Mouse (Mus musculus): ENCODE measurements around the gene Ube2h. TPM values are rescaled to one million over a fixed set of nuclear protein-coding genes. Genes with fewer than 3 reads are reported as not detected.

Ube2h gene
- polyA plus RNA-seq, 1 experiment from 2014 or later, result 47.9 TPM

DNA sequence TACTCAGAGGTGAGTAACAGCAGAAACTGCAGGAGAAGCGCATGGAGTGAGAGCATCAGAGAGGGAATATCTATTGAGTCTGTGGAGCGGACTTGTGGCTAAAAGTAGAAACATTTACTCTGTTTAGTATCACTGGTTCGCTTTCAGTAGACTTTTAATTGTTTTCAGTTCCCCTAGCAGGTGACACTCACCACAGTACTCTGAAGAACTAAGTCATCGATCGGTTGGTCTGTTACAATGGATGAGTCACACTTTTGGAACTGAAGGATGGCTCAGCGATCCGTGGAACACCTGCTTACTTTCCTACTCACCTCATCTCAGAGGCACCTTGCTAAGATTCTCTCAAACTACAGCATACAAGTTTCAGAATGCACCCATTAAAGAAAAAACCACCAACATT, 64.2 kb downstream of the Ube2h start:
- no peak for ATAC-seq (ENCODE audit: low FRiP score)
- no peaks in the 10 kb centered on the region for H3K9me3 ChIP-seq (replicated peaks)
- no peak overlapping the region for H3K4me3 ChIP-seq (replicated peaks)
- peaks cover 8% of the 10 kb centered on the region for H3K36me3 ChIP-seq
- WGBS, result 95% methylated on average over 7 of the region's 7 CpGs
- no peak overlapping the region for H3K4me2 ChIP-seq
- H3K27me3 ChIP-seq (replicated peaks), result no peaks in the 10 kb centered on the region
- H3K27ac ChIP-seq (replicated peaks), result no peak overlapping the region
- H3K4me1 ChIP-seq, result no peaks in the 10 kb centered on the region
- H3K9ac ChIP-seq (replicated peaks), result no peak overlapping the region

DNA sequence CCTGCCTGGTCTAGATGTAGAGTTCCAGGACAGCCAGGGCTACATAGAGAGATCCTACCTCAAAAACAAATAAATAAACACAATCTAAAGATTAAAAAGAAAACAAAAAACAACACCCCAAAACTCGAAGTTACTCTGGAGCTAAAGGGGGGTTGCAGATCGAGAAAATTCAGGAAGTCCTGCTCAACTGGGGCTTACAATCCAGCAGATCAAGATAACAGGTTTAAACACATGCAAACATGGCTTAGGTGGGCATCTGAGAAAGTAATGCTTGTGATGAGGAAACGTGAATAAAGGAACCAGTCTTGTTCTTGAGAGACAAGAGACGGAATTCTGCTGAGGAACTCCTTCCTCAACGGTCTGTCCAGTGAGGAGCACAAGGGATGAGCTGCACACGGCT, 65.1 kb downstream of the Ube2h start:
- WGBS, result 84% methylated on average over 6 of the region's 6 CpGs
- H3K4me1 ChIP-seq, result no peaks in the 10 kb centered on the region
- no peak overlapping the region for H3K4me3 ChIP-seq (replicated peaks)
- H3K27me3 ChIP-seq (replicated peaks), result no peaks in the 10 kb centered on the region
- no peak overlapping the region for H3K4me2 ChIP-seq
- no peak for ATAC-seq (ENCODE audit: low FRiP score)
- no peaks in the 10 kb centered on the region for H3K9me3 ChIP-seq (replicated peaks)
- no peak overlapping the region for H3K27ac ChIP-seq (replicated peaks)
- no peak overlapping the region for H3K9ac ChIP-seq (replicated peaks)
- peaks cover 8% of the 10 kb centered on the region for H3K36me3 ChIP-seq

DNA sequence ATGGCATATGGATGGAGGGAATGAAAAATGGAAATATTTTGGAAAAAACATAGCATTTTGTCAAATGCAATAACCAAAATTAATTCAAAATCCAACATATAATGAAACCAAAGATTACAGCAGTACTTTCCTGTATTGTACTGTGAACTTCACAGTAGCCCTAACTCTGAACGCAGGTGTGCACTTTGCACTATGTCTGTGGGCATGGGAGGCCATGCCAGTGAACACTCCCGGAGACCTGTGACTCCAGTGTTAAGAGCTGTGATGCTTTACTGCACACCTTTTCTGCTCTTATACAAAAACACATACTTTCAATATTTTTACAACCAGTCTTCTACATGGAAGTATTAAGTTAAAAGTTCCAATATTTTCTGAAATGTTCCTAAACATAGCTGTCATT, 66.3 kb downstream of the Ube2h start:
- WGBS, result 95% methylated on average over 2 of the region's 2 CpGs
- Histone ChIP-seq H3K9ac (replicated peaks) (no peak overlapping the region), H3K4me3 (replicated peaks) (no peak overlapping the region), H3K27ac (replicated peaks) (no peak overlapping the region), H3K27me3 (replicated peaks) (no peaks in the 10 kb centered on the region), H3K4me1 (no peaks in the 10 kb centered on the region), H3K4me2 (no peak overlapping the region), H3K36me3 (peaks cover 8% of the 10 kb centered on the region), H3K9me3 (replicated peaks) (no peaks in the 10 kb centered on the region)
- ATAC-seq (ENCODE audit: low FRiP score), result no peak

- H3K27me3 ChIP-seq (replicated peaks), result no peaks in the 10 kb centered on the region
- H3K27ac ChIP-seq (replicated peaks), result no peak overlapping the region
- no peaks in the 10 kb centered on the region for H3K4me1 ChIP-seq
- H3K36me3 ChIP-seq, result peaks cover 8% of the 10 kb centered on the region
- H3K9me3 ChIP-seq (replicated peaks), result no peaks in the 10 kb centered on the region
- no peak overlapping the region for H3K4me3 ChIP-seq (replicated peaks)
- WGBS, result 100% methylated on average over 1 of the region's 1 CpGs
- no peak overlapping the region for H3K9ac ChIP-seq (replicated peaks)
- no peak overlapping the region for H3K4me2 ChIP-seq
- no peak for ATAC-seq (ENCODE audit: low FRiP score)
These were observed 67.8 kb downstream of the Ube2h start for GRCm38 (mm10) chr6:30236564-30236963.

- Histone ChIP-seq H3K4me2 (no peak overlapping the region), H3K4me1 (no peaks in the 10 kb centered on the region), H3K27ac (replicated peaks) (no peak overlapping the region), H3K36me3 (no peaks in the 10 kb centered on the region), H3K9ac (replicated peaks) (no peak overlapping the region), H3K4me3 (replicated peaks) (no peak overlapping the region), H3K9me3 (replicated peaks) (no peaks in the 10 kb centered on the region), H3K27me3 (replicated peaks) (no peaks in the 10 kb centered on the region)
- no peak for ATAC-seq (ENCODE audit: low FRiP score)
- 94% methylated on average over 4 of the region's 4 CpGs for WGBS
These were observed 72.5 kb downstream of the Ube2h start for GRCm38 (mm10) chr6:30231758-30232293.

GRCm38 (mm10) chr6:30230246-30230645, 74.1 kb downstream of the Ube2h start:
- no peaks in the 10 kb centered on the region for H3K9me3 ChIP-seq (replicated peaks)
- H3K27ac ChIP-seq (replicated peaks), result no peak overlapping the region
- H3K27me3 ChIP-seq (replicated peaks), result no peaks in the 10 kb centered on the region
- 90% methylated on average over 7 of the region's 7 CpGs for WGBS
- no peaks in the 10 kb centered on the region for H3K4me1 ChIP-seq
- no peak for ATAC-seq (ENCODE audit: low FRiP score)
- no peaks in the 10 kb centered on the region for H3K36me3 ChIP-seq
- H3K9ac ChIP-seq (replicated peaks), result no peak overlapping the region
- H3K4me3 ChIP-seq (replicated peaks), result no peak overlapping the region
- no peak overlapping the region for H3K4me2 ChIP-seq

DNA sequence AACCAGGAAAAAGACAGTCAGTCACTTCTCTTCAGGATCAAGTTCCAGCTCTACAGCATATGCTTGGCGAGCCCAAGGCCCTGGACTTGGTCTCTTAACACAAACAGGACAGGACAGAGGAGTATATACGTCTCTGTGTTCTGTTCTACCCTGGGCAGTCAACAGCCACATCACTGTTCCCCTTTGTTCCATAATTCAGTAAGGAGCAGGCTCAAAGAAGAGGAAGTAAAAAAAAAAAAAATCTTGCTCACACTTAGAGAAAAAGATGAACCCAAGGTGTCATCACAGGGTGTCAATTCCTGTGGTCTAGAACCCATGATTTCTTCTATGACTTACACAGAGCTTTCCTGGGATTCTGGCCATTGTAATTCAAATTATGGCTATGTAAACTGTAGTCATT, 75.4 kb downstream of the Ube2h start:
- Histone ChIP-seq H3K4me3 (replicated peaks) (no peak overlapping the region), H3K9ac (replicated peaks) (no peak overlapping the region), H3K4me1 (no peaks in the 10 kb centered on the region), H3K9me3 (replicated peaks) (no peaks in the 10 kb centered on the region), H3K36me3 (0 out of 2 replicates have a peak, but pooled peaks cover 5% of the 10 kb centered on the region), H3K4me2 (no peak overlapping the region), H3K27ac (replicated peaks) (no peak overlapping the region), H3K27me3 (replicated peaks) (no peaks in the 10 kb centered on the region)
- WGBS, result 84% methylated on average over 2 of the region's 2 CpGs
- no peak for ATAC-seq (ENCODE audit: low FRiP score)

DNA sequence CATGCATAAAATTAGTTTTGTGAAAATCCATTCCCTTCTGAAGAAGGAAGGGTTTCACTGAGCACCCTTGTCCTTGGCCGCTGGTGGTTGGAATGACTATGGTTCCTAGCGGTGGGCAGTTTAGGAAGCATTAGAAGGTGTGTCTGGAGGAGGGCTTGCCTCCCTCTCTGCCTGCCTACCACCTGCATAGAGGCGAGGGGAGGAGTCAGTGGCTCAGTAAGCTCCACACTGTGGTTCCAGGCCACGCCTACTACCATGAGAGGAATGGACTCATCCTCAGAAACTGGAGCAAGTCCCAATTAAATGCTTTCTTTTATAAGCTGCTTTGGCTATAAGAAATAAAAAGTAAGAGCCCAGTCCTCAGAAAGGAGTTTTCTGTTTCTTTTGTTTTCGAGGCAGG, 76.0 kb downstream of the Ube2h start:
- H3K4me1 ChIP-seq, result no peaks in the 10 kb centered on the region
- no peak overlapping the region for H3K27ac ChIP-seq (replicated peaks)
- WGBS, result 75% methylated on average over 5 of the region's 5 CpGs
- no peak overlapping the region for H3K4me3 ChIP-seq (replicated peaks)
- no peaks in the 10 kb centered on the region for H3K27me3 ChIP-seq (replicated peaks)
- ATAC-seq (ENCODE audit: low FRiP score), result no peak
- H3K9ac ChIP-seq (replicated peaks), result no peak overlapping the region
- no peak overlapping the region for H3K4me2 ChIP-seq
- 0 out of 2 replicates have a peak, but pooled peaks cover 5% of the 10 kb centered on the region for H3K36me3 ChIP-seq
- no peaks in the 10 kb centered on the region for H3K9me3 ChIP-seq (replicated peaks)

GRCm38 (mm10) chr6:30226971-30227700, 77.2 kb downstream of the Ube2h start:
- Histone ChIP-seq H3K9me3 (replicated peaks) (no peaks in the 10 kb centered on the region), H3K27me3 (replicated peaks) (no peaks in the 10 kb centered on the region), H3K27ac (replicated peaks) (no peak overlapping the region), H3K9ac (replicated peaks) (no peak overlapping the region), H3K36me3 (0 out of 2 replicates have a peak, but pooled peaks cover 5% of the 10 kb centered on the region), H3K4me3 (replicated peaks) (no peak overlapping the region), H3K4me2 (no peak overlapping the region), H3K4me1 (no peaks in the 10 kb centered on the region)
- WGBS, result 76% methylated on average over 7 of the region's 7 CpGs
- ATAC-seq (ENCODE audit: low FRiP score), result no peak

- H3K36me3 ChIP-seq, result peaks cover 13% of the 10 kb centered on the region; the same call in 1 of the 2 replicates
- H3K4me1 ChIP-seq, result no peaks in the 10 kb centered on the region
- WGBS, result 93% methylated on average over 1 of the region's 1 CpGs
- no peak overlapping the region for H3K4me3 ChIP-seq (replicated peaks)
- no peaks in the 10 kb centered on the region for H3K27me3 ChIP-seq (replicated peaks)
- H3K9me3 ChIP-seq (replicated peaks), result no peaks in the 10 kb centered on the region
- no peak overlapping the region for H3K4me2 ChIP-seq
- ATAC-seq (ENCODE audit: low FRiP score), result no peak
- no peak overlapping the region for H3K27ac ChIP-seq (replicated peaks)
- H3K9ac ChIP-seq (replicated peaks), result no peak overlapping the region
These were observed 79.6 kb downstream of the Ube2h start for GRCm38 (mm10) chr6:30224693-30225092.

GRCm38 (mm10) chr6:30222321-30222720, 82.0 kb downstream of the Ube2h start:
- Histone ChIP-seq H3K9me3 (replicated peaks) (no peaks in the 10 kb centered on the region), H3K36me3 (peaks cover 24% of the 10 kb centered on the region; the same call in 1 of the 2 replicates), H3K4me2 (no peak overlapping the region), H3K27ac (replicated peaks) (no peak overlapping the region), H3K9ac (replicated peaks) (no peak overlapping the region), H3K4me3 (replicated peaks) (no peak overlapping the region), H3K27me3 (replicated peaks) (no peaks in the 10 kb centered on the region), H3K4me1 (no peaks in the 10 kb centered on the region)
- WGBS, result 65% methylated on average over 1 of the region's 1 CpGs
- ATAC-seq (ENCODE audit: low FRiP score), result no peak

DNA sequence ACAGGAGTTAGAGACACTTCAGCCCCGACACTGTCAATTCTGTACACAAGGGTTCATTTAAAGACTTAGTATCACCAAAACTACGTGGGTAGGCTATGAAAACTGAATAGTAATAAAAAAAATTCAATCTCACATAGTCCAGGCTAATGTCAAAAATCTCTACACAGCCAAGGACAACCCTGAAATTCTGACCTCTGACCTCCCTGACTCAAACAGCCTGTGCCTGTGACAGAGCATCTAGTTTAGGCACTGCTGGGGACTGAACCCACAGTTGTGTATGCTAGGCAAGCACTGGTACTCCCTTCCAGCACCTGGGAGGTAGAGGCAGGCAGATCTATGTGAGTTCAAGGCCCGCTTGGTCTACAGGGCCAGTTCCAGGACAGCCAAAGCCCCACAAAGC, 86.8 kb downstream of the Ube2h start:
- WGBS, result 93% methylated on average over 3 of the region's 3 CpGs
- Histone ChIP-seq H3K27ac (replicated peaks) (no peak overlapping the region), H3K4me2 (no peak overlapping the region), H3K27me3 (replicated peaks) (no peaks in the 10 kb centered on the region), H3K9ac (replicated peaks) (no peak overlapping the region), H3K4me1 (no peaks in the 10 kb centered on the region), H3K9me3 (replicated peaks) (no peaks in the 10 kb centered on the region), H3K4me3 (replicated peaks) (no peak overlapping the region), H3K36me3 (peaks cover 30% of the 10 kb centered on the region)
- no peak for ATAC-seq (ENCODE audit: low FRiP score)

Measured in neural tube, embryonic 15.5 days (tissue).